Mouse (Mus musculus): ENCODE data around the gene Tex264.
A peak's percentile ranks its signal among the peaks of the same experiment; 100 is the strongest.
"Not testable (repeated sequence)": the region's sequence is repeated elsewhere in the genome, so short reads cannot be mapped to it uniquely, and the experiment has no call there.

Gene Tex264

DNA sequence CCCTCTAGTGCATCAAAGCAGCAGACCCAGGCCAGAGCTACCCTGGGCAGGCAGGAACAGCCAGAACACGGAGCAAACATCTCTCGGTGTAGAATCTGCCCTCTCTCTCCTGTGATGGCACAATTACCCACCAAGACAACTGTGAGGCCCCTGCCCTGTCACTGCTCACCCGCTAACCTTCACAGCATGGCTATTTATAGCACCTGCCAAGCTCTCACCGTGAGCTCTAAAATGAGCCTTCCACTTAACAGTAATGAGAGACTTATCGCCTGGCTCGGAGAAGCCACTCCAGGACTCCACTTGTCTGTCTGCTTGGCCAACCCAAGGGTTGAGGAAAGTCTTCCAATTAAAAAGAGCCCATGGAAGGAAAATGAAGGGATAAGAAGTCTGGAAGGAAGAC lies 22.5 kb downstream of the Tex264 start:
- no peak for DNase-seq

DNA sequence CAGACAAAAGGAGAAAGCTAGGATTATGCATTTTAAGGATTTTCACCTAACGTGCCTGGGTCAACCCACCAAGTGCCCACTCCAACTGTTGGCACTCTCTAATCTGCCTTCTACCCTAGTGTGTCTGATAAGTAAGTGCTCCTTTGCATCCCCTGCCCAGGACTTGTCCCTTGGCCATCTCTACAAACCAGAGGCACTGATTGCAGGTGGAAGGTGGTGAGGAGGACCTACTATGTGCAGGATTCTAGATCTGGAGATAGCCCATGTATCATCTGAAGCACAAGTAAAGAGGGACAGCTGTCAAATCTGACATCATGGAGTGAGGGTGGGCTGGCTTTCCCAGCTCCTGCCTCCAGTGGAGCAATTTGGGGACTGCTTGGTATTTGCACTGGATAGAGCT lies 25.8 kb downstream of the Tex264 start:
- no peak for DNase-seq

DNA sequence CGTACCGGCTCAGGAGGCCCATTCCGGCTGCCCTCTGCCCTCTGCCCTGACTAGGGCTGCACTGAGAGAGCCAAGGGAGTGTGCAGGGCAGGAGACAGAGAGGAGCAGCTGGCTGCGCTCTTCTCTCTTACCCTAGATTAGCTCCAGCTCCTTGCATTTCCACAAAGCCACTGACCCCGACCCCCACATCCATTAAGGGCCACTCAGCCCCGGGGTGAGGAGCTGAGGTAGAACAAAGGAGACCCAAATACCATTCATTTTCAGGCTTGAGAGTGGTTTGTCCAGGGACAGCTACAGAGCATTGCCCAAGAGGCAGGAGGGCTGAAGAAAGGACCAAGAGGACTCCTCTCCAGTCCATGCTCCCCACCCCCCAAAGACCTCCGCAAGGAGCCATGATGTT lies 26.3 kb downstream of the Tex264 start:
- no peak for DNase-seq

DNA sequence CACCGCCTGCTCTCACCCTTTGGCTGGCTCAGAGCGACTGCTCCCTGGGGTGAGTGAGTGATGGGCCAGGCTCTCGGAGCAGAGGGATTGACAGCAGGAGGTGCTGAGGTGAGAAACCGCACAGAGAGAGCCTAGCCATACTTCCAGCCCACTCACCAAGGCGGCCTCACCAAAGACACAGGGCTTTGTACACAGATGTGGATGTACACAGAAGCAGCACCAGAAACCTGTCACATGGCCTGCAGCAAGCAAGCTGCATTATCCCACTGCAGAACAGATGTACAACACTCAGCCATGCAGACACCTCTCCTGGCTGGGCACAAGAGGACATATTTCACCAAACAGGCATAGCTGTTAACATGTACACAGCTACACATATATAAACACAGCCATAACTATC lies 28.1 kb downstream of the Tex264 start:
- DNase-seq, result no peak

DNA sequence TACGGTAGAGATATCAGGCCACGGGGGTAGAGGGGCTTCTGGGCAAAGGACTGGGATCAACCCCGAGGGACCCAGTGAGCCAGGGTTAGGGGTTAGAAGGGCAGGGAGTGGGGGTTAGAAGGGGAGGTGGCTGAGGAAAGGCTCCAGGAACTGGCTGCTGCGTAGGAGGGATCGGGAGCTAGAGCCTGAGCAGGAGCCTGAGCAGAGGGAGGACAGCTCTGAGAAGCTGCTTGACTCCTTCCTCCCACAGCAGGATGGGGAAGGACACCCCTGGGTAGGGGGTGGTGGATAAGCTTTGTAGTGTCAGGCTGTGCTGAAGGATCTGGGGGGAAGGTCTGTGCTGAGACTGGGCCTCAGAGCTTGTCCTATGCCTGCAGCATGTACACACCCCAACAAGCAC lies 28.9 kb downstream of the Tex264 start:
- no peak for DNase-seq

DNA sequence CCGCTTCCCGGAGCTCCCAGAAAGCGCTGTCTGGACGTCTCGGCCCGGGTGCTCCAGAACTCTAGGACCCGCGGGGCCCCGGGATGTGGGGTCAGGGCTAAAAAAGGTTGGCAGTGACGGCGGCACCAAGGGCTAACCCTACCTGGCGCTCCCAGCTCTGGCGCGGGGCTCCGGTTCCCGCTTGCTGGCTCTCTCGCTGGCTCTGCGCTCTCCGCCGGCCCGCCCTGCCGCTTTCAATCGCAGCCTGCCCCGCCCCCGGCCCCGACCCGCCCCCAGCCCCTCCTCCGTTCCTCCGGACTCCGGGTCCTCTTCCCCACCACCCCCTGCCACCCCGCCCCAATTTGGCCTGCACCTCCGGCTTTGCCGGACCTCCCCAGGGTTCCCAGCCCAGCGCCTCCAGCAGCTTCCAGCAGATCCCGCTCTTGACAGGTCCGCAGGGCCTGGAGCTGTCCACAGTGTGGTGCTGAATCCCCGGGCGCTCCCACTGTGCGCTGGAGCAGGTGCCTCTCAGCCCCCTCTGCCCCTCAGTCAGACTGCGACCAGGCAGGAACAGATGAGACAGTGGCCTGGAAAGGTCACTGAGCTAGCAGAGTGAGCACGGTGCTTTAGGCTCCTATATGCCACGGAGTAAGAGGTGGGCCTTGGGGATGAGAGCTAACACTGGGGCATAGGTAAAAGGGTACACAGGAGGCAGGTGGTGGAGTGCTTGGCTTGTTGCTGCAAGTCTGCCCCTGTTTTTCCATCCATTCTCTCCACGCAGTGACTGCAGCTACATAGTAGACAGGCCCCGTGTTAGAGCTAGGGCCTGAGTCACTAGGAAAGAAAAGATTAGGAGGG lies 29.6 kb downstream of the Tex264 start, which contains the start of gene Grm2:
Grm2 (minus strand) TSS at position 199 of the 837 bp plus-strand sequence.
- DNase-seq, result peak; percentile 49 to 87

DNA sequence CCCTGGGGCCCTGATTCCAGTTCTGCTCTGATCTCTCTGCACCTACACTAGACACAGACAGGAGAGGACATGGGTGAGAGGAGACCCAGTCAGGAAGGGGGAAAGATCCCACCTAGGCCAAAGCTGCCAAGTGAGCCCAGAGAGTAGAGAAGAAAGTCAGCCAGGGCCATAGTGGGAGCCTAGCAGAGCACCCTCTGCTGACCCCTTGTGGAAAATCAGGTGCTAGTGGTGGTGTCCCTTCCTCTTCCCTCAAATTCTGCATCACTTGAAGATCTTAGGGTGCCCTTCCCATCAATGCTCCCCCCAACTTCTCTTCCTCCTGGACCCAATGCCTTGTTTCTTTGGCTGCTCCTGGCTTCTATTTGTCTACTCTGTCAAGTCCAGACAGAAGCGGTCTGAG lies 33.0 kb downstream of the Tex264 start:
- DNase-seq, result no peak

DNA sequence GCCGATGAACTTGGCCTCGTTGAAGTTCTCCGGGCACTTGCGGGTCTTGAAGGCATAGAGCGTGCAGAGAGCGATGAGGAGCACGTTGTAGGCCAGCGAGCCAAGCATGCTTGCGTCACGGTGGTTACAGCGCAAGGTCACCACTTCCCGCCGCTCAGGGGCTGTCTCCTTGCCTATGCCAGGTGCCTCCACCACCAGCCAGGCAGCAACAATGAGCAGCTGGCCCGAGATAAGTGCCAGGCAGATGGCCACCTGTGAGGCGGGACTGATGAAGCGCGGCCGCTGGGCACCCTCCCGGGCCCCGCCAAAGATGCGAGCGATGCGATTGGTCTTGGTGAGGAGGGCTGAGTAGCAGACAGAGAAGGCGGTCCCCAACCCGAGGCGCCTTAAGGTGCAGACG lies 38.5 kb downstream of the Tex264 start:
- DNase-seq, result no peak

GRCm38 (mm10) chr9:106645684-106646271 lies 39.9 kb downstream of the Tex264 start:
- DNase-seq, result no peak

DNA sequence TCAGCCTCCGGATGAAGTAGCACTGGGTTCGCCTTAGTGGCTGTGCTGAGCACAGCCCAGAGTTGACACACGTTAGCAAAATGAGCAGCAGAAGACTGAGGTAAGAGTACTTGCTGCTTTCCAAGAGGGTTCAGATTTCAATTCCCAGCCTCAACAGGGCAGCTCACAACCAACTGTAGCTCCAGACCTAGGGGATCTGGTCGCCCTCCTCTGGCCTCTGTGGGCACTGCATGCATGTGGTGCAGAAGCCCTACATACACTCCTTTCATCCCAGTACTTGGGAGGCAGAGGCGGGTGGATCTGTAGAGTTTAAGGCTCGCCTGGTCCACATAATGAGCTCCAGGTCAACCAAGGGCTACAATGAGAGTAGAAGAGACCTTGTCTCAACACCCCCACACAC lies 41.9 kb downstream of the Tex264 start:
- DNase-seq, result no peak

DNA sequence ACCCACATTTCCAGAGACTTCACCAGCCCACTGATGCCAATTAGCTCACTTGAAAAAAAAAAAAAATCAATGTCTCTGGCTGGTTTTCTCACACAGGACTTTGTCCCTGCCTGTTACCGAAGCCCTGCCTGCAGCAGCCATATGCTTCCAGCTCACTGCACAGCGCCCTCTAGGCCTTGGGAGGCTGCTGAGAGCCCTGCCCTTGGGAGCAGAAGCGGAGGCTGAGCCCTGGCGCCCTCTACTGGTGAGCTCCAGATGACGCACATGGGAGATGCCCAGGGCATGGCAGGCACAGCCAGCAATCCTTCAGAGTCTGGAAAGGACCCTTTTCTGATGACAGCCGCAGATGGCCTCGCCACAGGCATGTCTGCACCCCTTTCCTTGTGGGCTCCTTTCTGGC lies 42.6 kb downstream of the Tex264 start:
- DNase-seq, result peak; percentile 65 to 89

DNA sequence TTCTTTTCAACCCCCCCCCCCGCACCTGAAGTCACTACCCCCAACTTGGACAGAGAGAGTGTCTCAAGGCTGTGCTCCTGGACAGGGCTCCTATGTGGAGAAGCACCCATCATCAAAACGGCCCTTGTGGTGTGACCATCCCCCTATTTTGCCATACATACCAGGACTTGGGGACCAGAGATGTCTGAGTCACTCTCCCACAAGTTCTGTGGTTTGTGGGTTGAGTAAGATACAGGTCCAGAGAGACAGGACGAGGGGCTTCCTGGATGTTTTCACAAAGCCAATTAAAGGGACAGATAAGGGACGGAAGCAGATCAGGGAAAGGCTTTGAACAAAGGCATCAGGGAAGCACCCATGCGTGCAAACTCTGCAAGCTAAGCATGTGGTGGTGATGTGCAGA lies 44.4 kb downstream of the Tex264 start:
- DNase-seq, result no peak

DNA sequence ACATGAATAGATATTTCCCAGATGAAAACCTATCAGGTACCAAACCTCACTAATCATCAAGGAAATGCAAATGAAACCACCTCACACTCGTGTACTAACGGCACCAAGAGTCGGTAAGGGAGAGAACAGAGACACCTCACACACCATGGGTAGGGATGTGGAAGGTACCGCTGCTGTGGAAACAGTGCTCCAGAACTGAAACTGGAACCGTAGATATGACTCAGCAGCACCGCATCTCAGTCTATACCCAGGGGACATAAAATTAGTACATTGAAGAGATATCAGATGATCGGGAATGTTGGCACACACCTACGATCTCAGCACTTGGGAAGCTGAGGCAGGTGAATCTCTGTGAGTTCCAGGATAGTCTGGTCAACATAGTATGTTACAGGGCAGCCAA lies 47.6 kb downstream of the Tex264 start:
- DNase-seq, result no peak

GRCm38 (mm10) chr9:106632185-106632584 lies 53.5 kb downstream of the Tex264 start:
- no peak for DNase-seq

- DNase-seq, result not testable (repeated sequence)
Measured at GRCm38 (mm10) chr9:106627796-106628195, 57.9 kb downstream of the Tex264 start.

DNA sequence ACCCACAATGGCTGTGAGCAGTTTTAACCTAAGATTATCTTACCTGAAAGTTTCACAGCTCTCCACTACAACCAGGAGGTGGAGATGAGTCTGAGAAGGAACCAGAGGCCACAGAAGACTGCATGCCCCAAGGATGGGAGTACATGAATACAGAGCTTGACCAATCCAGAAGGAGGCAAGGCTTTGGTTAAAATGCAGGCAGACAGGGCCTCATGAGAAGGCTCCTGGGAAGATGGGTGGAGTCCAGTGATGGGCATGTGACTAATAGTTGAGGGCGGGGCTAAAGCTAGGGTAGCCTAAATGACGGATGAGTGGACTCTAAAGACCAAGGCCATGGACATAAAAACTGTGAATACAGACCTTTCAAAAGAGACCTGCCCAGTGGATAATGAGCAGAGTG lies 59.4 kb downstream of the Tex264 start, which contains the start of gene Iqcf6:
Iqcf6 (plus strand) TSS at position 301 of the 400 bp plus-strand sequence.
- DNase-seq, result no peak

DNA sequence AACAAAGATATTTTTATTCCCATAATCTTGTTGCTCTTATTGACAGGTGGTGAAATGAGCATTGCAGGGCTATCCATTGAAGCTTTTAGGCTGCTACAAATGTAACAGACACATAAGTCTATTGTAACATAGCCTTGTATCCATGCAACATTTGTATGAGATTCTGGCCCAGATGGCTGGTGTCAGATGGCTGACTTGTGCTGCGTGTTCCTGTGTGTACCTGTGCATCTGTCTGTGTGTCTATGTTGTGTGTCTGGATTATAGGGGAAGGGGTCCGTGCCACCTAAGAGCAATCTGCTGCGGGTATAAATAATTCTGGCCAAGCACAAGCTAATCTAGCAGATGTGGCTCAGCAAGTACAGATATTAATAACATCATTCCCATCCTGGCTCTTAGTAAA lies 68.2 kb downstream of the Tex264 start:
- no peak for DNase-seq

GRCm38 (mm10) chr9:106616306-106616705 lies 69.4 kb downstream of the Tex264 start:
- no peak for DNase-seq

DNA sequence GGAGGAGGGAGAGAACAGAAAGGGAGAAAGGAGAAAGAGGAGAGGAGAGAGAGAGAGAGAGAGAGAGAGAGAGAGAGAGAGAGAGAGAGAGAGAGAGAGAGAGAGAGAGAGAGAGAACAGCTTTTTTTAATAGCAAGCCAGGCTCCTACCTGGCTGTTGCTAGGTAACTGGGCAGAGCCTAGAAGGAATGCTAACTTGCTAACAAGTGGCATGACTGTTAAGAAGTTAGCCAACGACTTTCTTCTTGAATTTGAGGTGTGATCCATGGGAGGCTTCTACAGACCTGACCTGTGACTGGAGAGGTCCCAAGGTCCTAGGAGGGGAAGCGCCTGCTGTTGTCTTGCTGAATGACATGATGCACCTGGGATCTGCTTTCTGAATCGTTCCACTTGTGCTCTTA lies 71.1 kb downstream of the Tex264 start:
- no peak for DNase-seq

DNA sequence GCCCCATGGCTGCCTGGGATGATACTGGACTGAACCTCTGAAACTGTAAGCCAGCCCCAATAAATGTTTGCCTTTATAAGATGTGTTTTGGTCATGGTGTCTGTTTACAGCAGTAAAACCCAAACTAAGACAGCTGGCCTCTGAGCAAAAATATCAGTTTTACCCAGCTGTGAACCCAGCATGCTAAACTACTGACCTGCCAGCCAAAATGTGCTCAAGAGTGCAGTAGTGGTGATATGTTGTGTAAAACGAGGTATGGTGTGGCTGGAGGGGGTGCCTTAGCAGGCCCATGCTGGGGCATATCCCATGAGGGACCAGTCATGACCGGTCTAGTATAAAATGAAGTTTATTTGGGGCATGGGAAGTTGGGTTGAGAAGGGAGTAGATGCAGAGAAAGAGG lies 71.8 kb downstream of the Tex264 start:
- DNase-seq, result no peak

DNA sequence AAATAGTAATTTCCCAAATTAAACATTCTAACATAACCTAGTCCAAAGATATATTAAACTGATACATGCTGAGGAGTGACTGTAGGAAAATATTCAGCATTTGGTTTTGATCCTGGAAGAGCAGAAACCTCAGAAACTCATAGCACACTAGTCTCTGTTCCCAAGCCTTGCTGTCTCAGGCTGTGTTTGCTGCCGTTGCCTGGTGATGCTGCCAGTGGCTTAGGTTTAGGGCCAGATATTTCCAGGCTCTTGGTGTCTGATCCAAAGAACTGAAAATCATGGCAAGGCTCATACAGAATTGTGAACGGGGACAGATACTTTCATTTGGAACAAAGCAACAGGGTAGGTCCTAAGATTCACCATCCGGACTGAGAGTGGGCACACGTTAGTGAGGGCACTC lies 75.0 kb downstream of the Tex264 start:
- DNase-seq, result no peak

Measured in kidney, postnatal 36 days (tissue).